Mouse (Mus musculus): ENCODE data around the gene Phlda2. TPM values are rescaled to one million over a fixed set of nuclear protein-coding genes. Genes with fewer than 3 reads are reported as not detected.

Phlda2 gene
- polyA plus RNA-seq, 1 experiment from 2014 or later: 2.7 TPM

Other genes starting within 250 kb of the Phlda2 start
- gene Cdkn1c, start 42.1 kb downstream of the Phlda2 start, polyA plus RNA-seq (2016; fragmentation: Nextera tagmentation; extraction: Ambion mirVana): 355 and 407 TPM in 2 replicates
- 0.26 and 0.96 TPM in 2 replicates for gene Slc22a18, start 29.4 kb downstream of the Phlda2 start, polyA plus RNA-seq (2016; fragmentation: Nextera tagmentation; extraction: Ambion mirVana)
- gene Nap1l4, start 46.0 kb upstream of the Phlda2 start, polyA plus RNA-seq (2016; fragmentation: Nextera tagmentation; extraction: Ambion mirVana): 377 and 391 TPM in 2 replicates
- 79.5 and 80.7 TPM in 2 replicates for gene Cars, start 96.9 kb upstream of the Phlda2 start, polyA plus RNA-seq (2016; fragmentation: Nextera tagmentation; extraction: Ambion mirVana)
- gene Tnfrsf26, start 125.6 kb upstream of the Phlda2 start, polyA plus RNA-seq (2016; fragmentation: Nextera tagmentation; extraction: Ambion mirVana): 0.17 and 0.30 TPM in 2 replicates
- gene Tnfrsf22, start 146.5 kb upstream of the Phlda2 start, polyA plus RNA-seq (2016; fragmentation: Nextera tagmentation; extraction: Ambion mirVana): 9.7 and 12.2 TPM in 2 replicates
- gene Tnfrsf23, start 182.7 kb upstream of the Phlda2 start, polyA plus RNA-seq (2016; fragmentation: Nextera tagmentation; extraction: Ambion mirVana): 0.35 and 0.65 TPM in 2 replicates

Data from embryonic facial prominence, embryonic 10.5 days (tissue).